Mouse (Mus musculus) frontal cortex, adult 2 months (tissue): Measurements from ENCODE around the gene Tenm3. TPM values are rescaled to one million over a fixed set of nuclear protein-coding genes. Genes with fewer than 3 reads are reported as not detected.

Experiments
- DNase-seq, 2 experiments: peaks; one replicate each; pipeline ENCODE4 v3.0.0; 2022; ENCODE audit warnings: low spot score in 1 of 2; ENCODE audit errors: extremely low spot score in 1 of 2
- polyA plus RNA-seq: library from polyadenylated mRNA; depleted of rRNA; stranded (reverse); fragments of >200 nt; gene quantifications from 2 replicates; pipeline ENCODE4 v1.2.3, GENCODE M21; 2012

Tenm3 gene
- polyA plus RNA-seq, 1 experiment, result 34.4 TPM

DNA sequence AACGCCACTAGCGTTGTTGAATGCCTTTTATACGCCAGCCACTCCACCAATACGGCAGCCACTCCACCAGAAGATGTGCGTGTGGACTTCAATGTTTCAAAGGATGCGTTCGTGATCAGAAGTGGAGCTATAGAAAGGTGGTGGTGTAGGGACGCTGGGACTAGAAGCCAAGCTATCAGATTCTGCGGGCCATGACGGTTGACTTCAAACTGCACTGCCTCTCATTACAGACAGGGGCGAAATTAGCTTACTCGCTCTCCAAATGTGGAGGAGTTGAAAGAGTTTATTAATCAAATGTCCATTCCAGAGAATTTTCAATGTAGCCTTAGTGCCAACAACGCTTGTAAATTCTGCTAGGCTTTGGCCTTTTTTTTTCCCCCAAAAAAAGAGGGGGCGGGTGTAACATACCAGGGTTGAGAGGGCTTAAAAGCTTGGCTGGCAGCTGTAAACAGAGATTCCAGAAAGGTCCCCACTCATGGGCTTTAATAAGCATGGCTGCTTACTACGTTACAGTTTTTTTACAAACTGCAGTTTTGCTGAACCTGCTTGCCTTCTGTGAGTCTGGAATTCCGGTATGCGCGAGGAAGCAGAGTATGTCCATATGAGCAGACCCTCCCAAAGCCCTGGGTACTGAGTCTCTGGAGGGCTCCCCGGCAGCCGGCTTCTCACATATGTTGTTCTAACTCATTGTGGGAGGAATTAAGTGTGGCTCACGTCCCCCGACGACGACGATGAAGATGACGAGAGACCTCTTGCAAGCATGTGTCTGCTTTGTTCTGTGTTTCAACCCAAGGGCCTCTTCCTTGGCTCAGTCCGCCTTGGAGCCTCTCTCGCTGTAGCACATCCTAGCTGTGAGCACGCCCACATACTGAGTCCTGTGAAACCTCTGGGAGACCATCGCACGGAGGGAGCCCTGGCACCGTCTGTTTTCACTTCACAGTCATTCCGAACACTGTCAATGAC lies 361.8 kb downstream of the Tenm3 start:
- DNase-seq, result peak; percentile 46 to 66

DNA sequence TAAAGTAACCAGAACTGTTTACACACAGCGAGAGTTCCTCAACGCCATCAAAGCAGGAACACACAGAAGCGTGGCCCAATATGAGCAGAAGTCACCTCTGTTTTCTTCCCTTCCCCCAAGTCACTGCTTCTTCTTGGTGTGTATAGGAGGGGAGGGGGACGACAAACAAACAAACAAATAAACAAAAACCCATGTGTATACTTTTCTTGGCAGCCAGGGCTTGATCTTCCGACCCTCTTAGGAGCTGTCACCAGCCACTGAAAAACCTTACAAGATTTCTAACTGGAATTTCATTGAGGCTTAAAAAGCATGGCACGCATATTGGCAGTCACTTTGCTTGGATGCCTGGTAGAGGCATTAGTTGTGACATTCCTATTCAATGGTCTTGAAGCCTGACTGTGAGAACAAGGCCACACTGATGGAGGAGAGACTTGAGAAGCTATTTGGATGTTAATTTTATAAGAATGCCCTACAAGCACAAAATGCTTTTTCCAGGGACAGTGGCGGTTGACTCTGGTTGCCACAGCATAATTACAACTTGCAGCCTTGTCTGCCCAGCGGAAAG lies 366.3 kb downstream of the Tenm3 start:
- no peak for DNase-seq

DNA sequence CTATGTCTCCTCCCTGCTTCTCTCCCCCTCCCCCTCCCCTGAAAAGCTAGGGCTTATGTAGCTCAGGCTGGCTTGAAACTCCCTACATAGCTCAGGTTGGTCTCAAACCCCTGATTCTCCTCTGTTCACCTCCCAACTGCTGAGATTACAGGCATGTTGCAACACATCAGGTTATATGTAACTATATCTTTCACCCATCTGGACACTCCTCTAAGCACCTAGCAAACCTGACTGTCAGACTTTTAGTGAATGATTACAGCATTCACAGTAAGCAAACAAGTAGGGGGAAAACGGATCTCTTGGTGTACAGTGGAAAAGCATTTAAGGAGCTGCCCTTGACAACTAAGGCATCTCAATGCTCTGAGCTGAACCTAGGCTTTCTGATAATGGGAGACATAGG lies 366.9 kb downstream of the Tenm3 start:
- no peak for DNase-seq

- DNase-seq, result no peak
Measured at GRCm38 (mm10) chr8:48467633-48468032, 376.1 kb downstream of the Tenm3 start.

GRCm38 (mm10) chr8:48458373-48458772 lies 385.4 kb downstream of the Tenm3 start:
- DNase-seq, result peak in 1 of 2 experiments; percentile 50

DNA sequence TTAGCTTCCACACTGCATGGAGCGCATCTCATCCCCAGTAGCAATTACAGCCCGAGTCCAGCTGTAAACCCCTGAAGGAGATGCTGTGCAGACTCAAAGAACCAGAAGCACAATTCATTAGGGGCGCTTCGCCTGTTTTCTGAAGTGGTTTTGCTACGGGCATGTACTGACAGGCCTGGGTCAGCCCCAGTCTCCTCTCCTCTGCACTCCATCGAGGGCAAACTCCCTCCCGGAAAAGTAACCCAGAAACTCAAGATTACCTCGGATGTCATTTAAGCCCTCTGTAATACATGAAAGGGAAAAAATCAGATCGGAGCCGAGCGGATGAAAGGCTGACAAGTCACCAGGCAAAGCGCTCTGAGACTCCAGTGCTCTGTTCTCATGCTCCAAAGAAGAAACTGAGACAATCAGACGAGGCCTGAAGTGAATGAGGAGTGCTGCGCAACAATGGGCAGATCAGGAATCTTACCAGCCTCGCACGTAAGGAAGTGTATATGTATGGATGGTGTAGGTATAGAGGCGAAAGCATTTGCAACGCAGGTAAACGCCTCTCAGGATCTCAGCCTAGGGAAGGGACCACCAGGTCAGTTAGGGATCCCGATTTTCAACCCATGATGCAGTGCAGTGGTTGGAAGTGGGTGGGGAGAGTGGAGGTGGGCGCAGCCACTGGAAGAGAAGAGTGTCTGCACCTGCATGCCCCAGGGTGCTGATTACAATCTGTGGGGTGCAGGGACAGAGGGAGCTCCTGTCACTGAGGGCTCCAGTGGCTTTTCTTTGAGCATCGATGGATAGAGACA lies 387.2 kb downstream of the Tenm3 start:
- DNase-seq, result no peak

DNA sequence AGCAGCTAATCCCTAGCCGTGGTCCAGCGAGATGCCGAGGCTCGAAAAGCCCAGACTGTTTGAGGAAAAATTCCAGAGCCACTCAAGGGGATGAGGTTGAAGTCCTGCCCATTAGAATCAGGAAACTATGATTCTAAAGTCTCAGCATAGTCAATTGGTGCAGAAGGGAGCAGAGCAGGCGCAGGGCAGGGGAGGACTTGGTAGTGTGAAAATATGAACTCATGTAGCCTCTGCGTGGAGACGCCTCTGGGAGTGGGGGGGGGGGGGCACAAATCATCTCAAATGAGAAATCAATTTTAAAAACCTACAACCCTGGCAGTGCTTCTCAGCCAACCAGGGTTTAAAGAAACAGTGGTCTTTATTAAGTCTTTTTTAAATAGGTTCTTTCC lies 392.5 kb downstream of the Tenm3 start:
- DNase-seq, result no peak

- no peak for DNase-seq
Measured at GRCm38 (mm10) chr8:48450397-48451246, 393.1 kb downstream of the Tenm3 start.

- no peak for DNase-seq
Measured at GRCm38 (mm10) chr8:48449625-48450024, 394.1 kb downstream of the Tenm3 start.

DNA sequence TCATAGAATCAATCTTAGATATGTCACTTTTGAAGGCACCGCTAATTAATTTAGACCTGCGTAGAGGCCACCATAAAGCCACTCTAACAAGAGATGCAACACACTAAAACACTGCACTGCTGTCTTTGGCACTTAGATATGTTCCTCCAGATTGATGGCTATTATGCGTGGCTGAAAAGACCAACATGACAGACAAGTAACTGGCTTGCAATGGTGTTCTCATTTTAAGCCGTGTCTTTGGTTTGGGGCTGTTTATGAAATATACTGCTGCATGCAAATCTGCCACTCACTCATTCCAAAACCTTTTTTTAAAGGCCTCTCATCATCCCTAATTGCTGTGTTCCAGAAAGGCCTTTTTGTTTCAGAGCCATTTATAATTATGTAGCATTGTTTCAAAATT lies 398.1 kb downstream of the Tenm3 start:
- no peak for DNase-seq

DNA sequence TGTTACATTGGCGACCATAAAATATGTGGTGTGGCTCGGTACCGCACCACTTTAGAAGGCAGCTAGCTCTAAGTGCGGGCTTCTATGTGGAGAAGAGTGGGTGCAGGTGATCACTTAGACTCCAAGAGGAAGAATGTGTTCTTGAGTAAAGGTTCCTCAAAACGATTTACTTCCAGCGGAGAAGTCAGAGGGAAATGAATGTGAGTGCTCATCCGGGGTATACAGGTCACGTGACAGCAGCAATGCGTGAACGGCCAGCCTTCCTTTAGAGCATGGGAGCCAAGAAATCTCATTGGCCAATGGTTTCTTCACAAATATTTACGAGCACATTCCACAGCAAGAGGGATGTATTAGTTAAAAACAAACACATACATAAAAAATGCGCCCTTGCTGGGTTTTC lies 404.3 kb downstream of the Tenm3 start:
- no peak for DNase-seq

- no peak for DNase-seq
Measured at GRCm38 (mm10) chr8:48437523-48438207, 406.1 kb downstream of the Tenm3 start.

DNA sequence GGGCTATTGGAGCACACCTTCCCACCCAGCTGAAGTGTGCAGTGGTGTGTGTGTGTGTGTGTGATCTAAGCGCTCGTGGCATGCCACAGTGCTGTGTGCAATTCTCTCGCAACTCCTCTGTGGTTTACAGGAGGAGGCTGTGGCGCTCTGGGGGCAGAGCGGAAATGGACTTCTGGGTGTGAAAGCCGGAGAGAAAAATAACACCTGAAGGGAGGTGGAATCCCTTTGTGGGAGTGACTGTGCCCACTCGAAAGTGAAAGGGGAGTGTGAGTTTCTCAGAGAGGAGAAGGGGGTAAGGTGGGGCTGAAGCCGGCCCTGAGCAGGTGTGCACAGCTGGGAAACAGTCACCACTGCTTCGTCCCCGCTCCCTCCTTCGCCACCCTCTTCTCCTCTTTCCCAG lies 418.6 kb downstream of the Tenm3 start:
- DNase-seq, result no peak

DNA sequence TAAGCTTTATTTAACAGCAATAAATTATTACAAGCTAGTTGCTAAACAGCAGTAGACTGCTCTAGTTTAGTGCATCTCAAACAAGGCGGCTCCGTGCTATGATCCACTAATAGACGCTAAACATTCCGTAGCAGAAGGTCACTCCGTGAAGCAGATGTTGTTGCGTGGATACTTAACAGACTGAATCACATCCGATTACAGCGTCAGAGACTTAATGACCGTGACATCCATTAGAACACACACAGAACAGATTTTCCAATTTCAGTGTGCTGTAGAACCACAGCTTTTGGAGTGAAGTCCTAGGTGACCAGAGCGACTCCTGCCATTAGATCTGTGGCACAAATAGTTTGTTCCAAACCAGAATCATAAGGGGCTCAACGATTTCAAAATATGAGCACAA lies 426.0 kb downstream of the Tenm3 start:
- DNase-seq, result no peak

GRCm38 (mm10) chr8:48410916-48411315 lies 432.8 kb downstream of the Tenm3 start:
- no peak for DNase-seq

DNA sequence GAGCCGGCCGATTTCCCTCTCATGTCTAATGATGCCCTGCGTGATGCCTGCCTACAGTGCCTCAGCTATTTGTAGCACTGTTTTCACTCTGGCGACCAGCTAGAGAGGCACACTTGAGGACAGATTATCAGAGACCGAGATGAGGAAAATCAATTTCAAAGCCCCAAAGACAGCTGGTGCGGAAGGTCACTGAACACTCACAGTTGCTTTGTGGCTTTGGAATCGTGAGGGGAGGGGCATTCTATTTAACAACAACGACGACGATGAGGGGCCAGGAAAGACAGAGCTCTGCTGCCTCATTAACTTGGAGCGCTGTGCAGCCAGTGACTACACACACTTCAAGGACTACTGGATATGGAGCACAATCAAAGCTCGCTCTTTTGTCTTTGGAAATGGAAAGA lies 443.2 kb downstream of the Tenm3 start:
- DNase-seq, result no peak

DNA sequence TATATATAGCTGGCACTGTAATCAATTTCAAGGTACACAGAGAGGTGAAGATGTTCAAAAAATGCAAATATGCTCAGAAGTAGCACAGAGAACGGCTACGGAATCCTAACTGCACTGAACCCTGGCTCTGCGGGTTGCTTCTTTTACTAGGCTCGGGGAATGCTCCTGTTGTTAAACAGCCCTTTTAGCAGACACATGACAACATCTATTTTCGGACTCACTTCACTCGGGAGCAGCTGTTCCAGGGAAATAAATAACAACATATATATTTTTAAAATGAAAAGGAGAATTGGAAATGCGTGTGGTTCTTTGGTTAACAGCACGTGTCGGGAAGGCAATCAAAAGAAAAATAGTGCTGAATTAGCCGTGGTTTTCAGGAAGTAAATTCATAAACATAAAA lies 457.9 kb downstream of the Tenm3 start:
- no peak for DNase-seq

- no peak for DNase-seq
Measured at GRCm38 (mm10) chr8:48380035-48380434, 463.7 kb downstream of the Tenm3 start.

- DNase-seq, result peak; percentile 45 to 66
Measured at GRCm38 (mm10) chr8:48376774-48377173, 467.0 kb downstream of the Tenm3 start.

GRCm38 (mm10) chr8:48375183-48375582 lies 468.6 kb downstream of the Tenm3 start:
- no peak for DNase-seq
